Comparison of ENCODE assay signal across 7 mouse cellular contexts in genomic region chr5:135077564-135078481, GRCm38 (mm10). TPM values are rescaled to one million over a fixed set of nuclear protein-coding genes. Genes with fewer than 3 reads are reported as not detected.
A peak's percentile ranks its signal among the peaks of the same experiment; 100 is the strongest.
DNase-seq lines count a peak whose midpoint lies in the region; ATAC-seq and TF ChIP-seq lines count a peak whose summit lies in the region.

Gene Vps37d, minus strand, starts transcription at chr5:135078266.

- no peaks in the 10 kb centered on the region for H3K9me3 ChIP-seq in embryonic facial prominence, embryonic 12.5 days
- H3K9me3 ChIP-seq in limb, embryonic 13.5 days = no peaks in the 10 kb centered on the region
- no peaks in the 10 kb centered on the region for H3K9me3 ChIP-seq in midbrain, embryonic 16.5 days (replicated peaks; ENCODE audit: control insufficient read depth, low read length, poor library complexity, severe bottlenecking)

- H3K4me3 ChIP-seq in embryonic facial prominence, embryonic 12.5 days = peak within 1 kb of the TSS; percentile 96
- H3K4me3 ChIP-seq in heart, adult 2 months = peak within 1 kb of the TSS; percentile 68
- peak within 1 kb of the TSS; percentile 95 for H3K4me3 ChIP-seq in limb, embryonic 13.5 days
- peak within 1 kb of the TSS; percentile 97 for H3K4me3 ChIP-seq in midbrain, embryonic 16.5 days (ENCODE audit: low read depth, low read length)

- peak; percentile 75 for ATAC-seq in embryonic facial prominence, embryonic 12.5 days (ENCODE audit: insufficient number of reproducible peaks, insufficient read depth, low FRiP score, low TSS enrichment)
- ATAC-seq in limb, embryonic 13.5 days (ENCODE audit: low FRiP score, low read depth) = peak; percentile 85
- peak; percentile 77 for ATAC-seq in midbrain, embryonic 16.5 days

- no peak for TF ChIP-seq POLR2A in heart, adult 2 months (IDR thresholded peaks at IDR 0.05; ENCODE audit: insufficient read depth, low read depth, low read length)

- intact Hi-C loops in heart, adult 2 months (cut with DNase I) = loop anchor here (1.0 kb wide), 1 partner anchor 113 kb away; no protein-coding TSS in a partner anchor

- no peaks in the 10 kb centered on the region for H3K27me3 ChIP-seq in embryonic facial prominence, embryonic 12.5 days
- H3K27me3 ChIP-seq in heart, adult 2 months (ENCODE audit: control insufficient read depth, insufficient read depth, low read length) = no peaks in the 10 kb centered on the region
- H3K27me3 ChIP-seq in limb, embryonic 13.5 days = peaks cover 7% of the 10 kb centered on the region; the same call in 1 of the 2 replicates
- no peaks in the 10 kb centered on the region for H3K27me3 ChIP-seq in midbrain, embryonic 16.5 days (ENCODE audit: control insufficient read depth, insufficient read depth, low read depth, low read length)

- H3K4me2 ChIP-seq in embryonic facial prominence, embryonic 12.5 days (replicated peaks) = peak within 1 kb of the TSS; percentile 53
- peak within 1 kb of the TSS; percentile 76 for H3K4me2 ChIP-seq in limb, embryonic 13.5 days (replicated peaks)
- H3K4me2 ChIP-seq in midbrain, embryonic 16.5 days (ENCODE audit: low read length) = peak within 1 kb of the TSS; percentile 68

- TF ChIP-seq CTCF in heart, adult 2 months (IDR thresholded peaks at IDR 0.05) = peak; percentile 79

- H3K4me1 ChIP-seq in embryonic facial prominence, embryonic 12.5 days = peaks cover 26% of the 10 kb centered on the region
- H3K4me1 ChIP-seq in heart, adult 2 months (ENCODE audit: control insufficient read depth, insufficient read depth, low read length) = no peaks in the 10 kb centered on the region
- H3K4me1 ChIP-seq in limb, embryonic 13.5 days = peaks cover 24% of the 10 kb centered on the region
- peaks cover 6% of the 10 kb centered on the region for H3K4me1 ChIP-seq in midbrain, embryonic 16.5 days (ENCODE audit: control insufficient read depth, insufficient read depth, low read length)

- DNase-seq in adrenal gland, postnatal 25 days = peak; percentile 95
- DNase-seq in heart, adult 2 months = peak; percentile 92 to 98
- peak; percentile 85 to 93 for DNase-seq in kidney, adult 8-10 months
- DNase-seq in spleen, postnatal 10 days (ENCODE audit: low spot score in 2 of 2) = peak; percentile 89 to 93

- H3K27ac ChIP-seq in embryonic facial prominence, embryonic 12.5 days = peak within 1 kb of the TSS; percentile 90
- peak within 1 kb of the TSS; percentile 48 for H3K27ac ChIP-seq in heart, adult 2 months
- H3K27ac ChIP-seq in limb, embryonic 13.5 days = peak within 1 kb of the TSS; percentile 83
- peak within 1 kb of the TSS; percentile 95 for H3K27ac ChIP-seq in midbrain, embryonic 16.5 days (ENCODE audit: low read length)

- H3K9ac ChIP-seq in embryonic facial prominence, embryonic 12.5 days = peak within 1 kb of the TSS; percentile 99
- peak within 1 kb of the TSS; percentile 74 for H3K9ac ChIP-seq in heart, adult 2 months (ENCODE audit: low read depth, low read length)
- H3K9ac ChIP-seq in limb, embryonic 13.5 days = peak within 1 kb of the TSS; percentile 98
- H3K9ac ChIP-seq in midbrain, embryonic 16.5 days (ENCODE audit: low read depth, low read length) = peak within 1 kb of the TSS; percentile 100

- peaks cover 23% of the 10 kb centered on the region for H3K36me3 ChIP-seq in embryonic facial prominence, embryonic 12.5 days
- H3K36me3 ChIP-seq in heart, adult 2 months (ENCODE audit: control insufficient read depth, insufficient read depth, low read length) = no peaks in the 10 kb centered on the region
- peaks cover 30% of the 10 kb centered on the region for H3K36me3 ChIP-seq in limb, embryonic 13.5 days
- H3K36me3 ChIP-seq in midbrain, embryonic 16.5 days (ENCODE audit: control insufficient read depth, insufficient read depth, low read length) = no peaks in the 10 kb centered on the region; the same call in 1 of the 2 replicates

- no peaks in the 10 kb centered on the region for H3K79me2 ChIP-seq in heart, adult 2 months (replicated peaks; ENCODE audit: control insufficient read depth, insufficient read depth, low read length)

- WGBS in embryonic facial prominence, embryonic 12.5 days = under 1% methylated on average over 70 of the region's 83 CpGs
- 1% methylated on average over 74 of the region's 83 CpGs for WGBS in heart, adult 2 months
- under 1% methylated on average over 61 of the region's 83 CpGs for WGBS in limb, embryonic 13.5 days
- under 1% methylated on average over 73 of the region's 83 CpGs for WGBS in midbrain, embryonic 16.5 days

- no peak for TF ChIP-seq EP300 in heart, adult 2 months (IDR thresholded peaks at IDR 0.05; ENCODE audit: insufficient read depth, low read depth, low read length)

RNA-seq across cellular contexts. Expression of gene Vps37d, which starts in this region (rescaled TPM):
- 2.2 and 4.1 TPM in 2 replicates for total RNA-seq in adrenal gland, postnatal 25 days (2021)
- 26.4 and 27.2 TPM in 2 replicates for polyA plus RNA-seq in embryonic facial prominence, embryonic 12.5 days (2016; fragmentation: Nextera tagmentation; extraction: Ambion mirVana)
- under 1 TPM; 0.52 to 0.57 TPM for total RNA-seq in heart, adult 2 months (2021)
- 0.61 and 0.72 TPM in 2 replicates for polyA plus RNA-seq in heart, adult 2 months (2012; rRNA removed)
- 12.7 and 15.1 TPM in 2 replicates for polyA plus RNA-seq in limb, embryonic 13.5 days (2015; fragmentation: Nextera tagmentation; extraction: Ambion mirVana)
- polyA plus RNA-seq in midbrain, embryonic 16.5 days (2015; fragmentation: Nextera tagmentation; extraction: Ambion mirVana) = 32.4 and 33.6 TPM in 2 replicates

Comparison
In these comparisons a context has a peak if more than half of its experiments do, and no peak if none do; other contexts are left out.
1. Peak in every context shown above with its lines: DNase-seq, ATAC-seq, H3K4me3 ChIP-seq and H3K27ac ChIP-seq.
2. Peak in DNase-seq, H3K4me3 ChIP-seq, H3K27ac ChIP-seq and H3K9ac ChIP-seq in heart, adult 2 months; RNA of the gene not detected or under 1 TPM.